Mouse (Mus musculus) gastrocnemius, postnatal 25 days (tissue): ENCODE data around the gene Ifnab. TPM values are rescaled to one million over a fixed set of nuclear protein-coding genes. Genes with fewer than 3 reads are reported as not detected.

Experiments
- DNase-seq: peaks from one replicate; pipeline ENCODE4 v3.0.0; 2022
- long read RNA-seq, 2 experiments: library from polyadenylated mRNA; stranded (forward); transcript quantifications; one replicate each; pipeline ENCODE4 v2.0.0; 2021
- total RNA-seq, 2 experiments: library from RNA; stranded (reverse); gene quantifications; 1 replicate in 1 of 2; 2 replicates in 1 of 2; pipeline ENCODE4 v1.2.3; 2021

Ifnab gene
- total RNA-seq = not detected
- long read RNA-seq, experiment 1 = 0 reads
- long read RNA-seq, experiment 2 = 0 reads

DNA sequence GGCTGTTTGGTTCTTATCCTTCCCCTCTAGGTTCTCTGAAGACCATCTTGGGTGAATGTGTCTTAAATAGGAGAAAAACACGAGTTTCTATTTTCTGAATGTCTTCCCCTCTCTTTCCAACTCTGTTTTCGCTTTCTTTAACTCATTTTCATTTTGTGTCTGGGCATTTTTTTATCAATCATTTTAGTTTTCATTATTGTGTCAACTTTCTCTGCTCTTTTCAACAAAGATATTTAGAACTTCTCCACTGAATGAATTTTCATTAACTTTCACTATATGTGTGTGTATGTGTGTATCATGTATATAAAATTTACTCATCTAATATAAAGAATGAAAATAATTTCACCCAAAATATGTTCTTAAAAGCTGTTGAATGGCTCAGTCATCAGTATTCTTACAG is at the start of gene Ifnab:
Gene Ifnab, minus strand, starts transcription at position 101 of the 400 bp plus-strand sequence.
- no peak for DNase-seq

DNA sequence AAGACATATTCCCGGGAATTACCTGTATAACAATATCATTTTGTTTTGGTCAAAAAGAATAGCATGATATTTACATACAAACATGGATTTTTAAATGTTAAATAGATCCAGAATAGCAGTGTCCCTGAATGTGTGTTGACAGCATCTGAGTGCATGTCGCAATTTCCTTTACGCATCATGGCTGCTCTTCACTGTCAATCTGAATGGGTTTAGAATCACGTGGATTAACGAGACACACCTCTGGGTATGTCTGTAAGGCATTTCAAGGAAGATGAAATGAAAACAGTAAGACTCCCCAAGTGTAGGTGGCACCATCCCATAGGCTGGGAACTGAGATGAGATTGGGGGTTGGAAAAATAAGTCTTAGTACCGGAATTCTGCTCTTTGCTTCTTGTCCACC is 47.9 kb upstream of the Ifnab start:
- no peak for DNase-seq

DNA sequence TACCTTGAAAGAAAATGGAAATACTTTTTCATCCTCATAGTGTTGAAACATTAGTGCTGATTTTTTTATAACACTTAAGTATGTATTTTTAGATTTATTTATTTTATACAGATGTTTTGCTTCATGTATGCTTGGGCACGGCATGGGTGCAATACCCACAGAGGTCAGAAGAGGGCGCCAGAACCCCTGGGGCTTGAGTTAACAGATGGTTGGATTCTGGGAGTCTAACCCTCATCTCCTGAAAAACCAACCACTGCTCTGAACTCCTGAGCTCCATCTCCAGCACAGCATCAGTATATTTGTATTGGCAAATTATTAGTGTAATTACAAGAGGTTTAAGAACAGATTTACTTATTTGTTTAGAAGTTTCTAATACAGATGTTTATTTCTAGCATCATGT is 47.3 kb upstream of the Ifnab start:
- no peak for DNase-seq

DNA sequence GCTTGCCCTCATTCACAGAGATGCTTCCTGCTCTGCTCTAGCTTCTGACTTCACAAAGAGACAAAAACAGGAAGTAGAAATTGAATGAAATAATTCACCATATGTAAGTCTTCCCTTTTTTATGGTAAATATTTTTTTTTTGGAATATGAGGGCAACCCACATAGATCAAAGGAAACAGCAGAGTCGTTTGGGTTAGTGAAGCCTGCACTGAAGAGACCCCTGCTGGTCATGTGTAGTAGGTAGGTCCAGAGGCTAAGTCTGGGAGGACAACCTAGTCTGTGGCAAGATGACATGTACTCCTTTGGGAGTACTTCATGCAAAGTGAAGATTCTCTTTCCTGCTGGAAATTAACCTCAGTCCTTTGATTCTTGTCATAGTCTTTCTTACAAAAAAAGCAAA is 36.2 kb upstream of the Ifnab start:
- DNase-seq = no peak

DNA sequence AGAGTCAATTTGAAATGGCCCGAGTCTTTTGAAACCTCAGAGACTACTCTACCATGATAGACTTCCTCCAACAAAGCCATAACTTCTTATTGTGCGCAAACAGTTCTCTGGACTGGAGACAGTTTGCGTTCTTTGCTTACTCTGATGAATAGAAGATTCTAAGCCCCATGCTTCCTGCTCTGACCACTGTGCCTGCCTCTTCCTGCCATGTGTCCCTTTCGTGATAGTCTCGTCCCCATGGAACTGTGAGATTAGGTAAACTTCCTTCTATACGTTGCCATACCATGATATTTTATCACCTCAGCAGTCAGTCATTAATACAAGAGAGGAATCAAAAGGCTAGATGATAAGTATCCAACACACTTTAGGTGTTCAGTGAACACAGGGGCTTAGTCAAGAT is 35.6 kb upstream of the Ifnab start:
- DNase-seq = no peak

DNA sequence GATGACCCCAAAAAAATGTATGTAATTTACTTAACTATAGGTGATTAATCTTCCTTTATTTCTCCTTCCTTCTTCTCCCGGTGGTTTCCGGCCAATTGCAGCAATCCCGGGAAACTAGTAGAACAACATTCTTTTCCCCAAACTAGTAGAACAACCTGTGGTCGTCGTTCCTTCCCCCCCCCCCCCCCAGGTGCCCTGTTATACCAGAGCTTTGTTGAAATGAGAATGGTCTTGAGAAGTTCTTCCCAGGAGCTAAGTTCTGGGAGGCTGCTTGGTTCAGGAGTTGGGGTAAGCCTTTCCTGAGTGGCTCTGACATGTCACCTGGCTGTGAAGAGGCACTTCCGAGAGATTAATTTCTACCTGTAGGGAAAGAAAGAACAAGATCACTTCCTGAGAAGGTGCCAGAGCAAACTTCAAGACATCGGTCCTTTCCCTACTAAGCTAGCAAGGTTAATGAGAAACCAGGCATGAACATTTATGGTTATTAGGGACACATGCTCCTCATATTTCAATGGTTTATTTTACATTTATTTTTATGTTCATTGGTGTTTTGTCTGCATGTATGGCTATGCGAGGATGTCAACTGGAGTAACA is 32.4 kb upstream of the Ifnab start:
- DNase-seq = no peak

DNA sequence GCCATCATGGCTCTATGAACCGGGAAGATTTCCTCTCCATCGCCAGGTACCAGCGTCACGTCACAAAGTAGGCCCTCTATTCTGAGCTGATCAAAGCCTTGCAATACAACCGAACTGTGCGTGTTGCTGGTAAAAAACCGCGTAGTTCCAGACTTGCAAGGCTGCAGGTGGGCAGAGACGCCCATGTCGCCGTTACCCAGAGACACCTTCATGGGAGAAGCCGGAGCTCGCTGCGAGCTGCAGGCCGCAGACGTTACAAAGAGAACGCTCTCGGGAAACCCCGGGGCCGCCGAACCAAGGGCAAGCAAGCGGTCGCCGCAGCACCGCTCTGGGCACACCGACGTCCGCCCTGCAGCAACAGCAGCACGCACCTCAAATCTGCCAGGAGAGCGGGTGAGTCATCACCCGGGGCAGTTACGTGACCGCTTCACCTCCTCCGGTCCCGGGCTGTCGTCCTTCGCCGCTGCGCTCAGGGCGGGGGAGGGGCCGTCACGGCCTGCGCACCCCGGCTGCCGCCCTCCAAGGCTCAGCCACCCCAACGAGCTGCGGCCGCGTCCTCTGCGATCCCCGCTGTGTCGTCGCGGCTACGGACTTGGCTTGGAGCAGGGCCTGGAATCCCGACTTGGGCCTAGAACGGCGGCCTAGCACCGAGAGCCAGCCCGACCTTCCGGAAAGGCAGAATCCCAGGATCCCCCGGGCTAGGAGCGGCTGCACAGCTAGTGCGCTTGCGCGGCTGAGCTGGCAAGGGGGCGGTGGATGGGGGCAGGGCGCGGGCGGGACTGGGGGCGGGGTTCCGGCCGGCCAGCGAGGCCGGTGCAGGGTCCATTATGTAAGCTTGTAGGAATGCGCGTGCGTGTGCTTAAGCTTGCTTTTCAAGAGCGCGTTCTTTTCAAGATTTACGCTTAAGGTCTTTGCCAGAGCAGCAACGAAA is 30.9 kb upstream of the Ifnab start, which contains the start of the genes Gm26566 and Klhl9:
Gene Gm26566, plus strand, starts transcription at position 15 of the 931 bp plus-strand sequence.
Gene Klhl9, minus strand, starts transcription at position 675 of the 931 bp plus-strand sequence.
- peak; percentile 95 for DNase-seq

DNA sequence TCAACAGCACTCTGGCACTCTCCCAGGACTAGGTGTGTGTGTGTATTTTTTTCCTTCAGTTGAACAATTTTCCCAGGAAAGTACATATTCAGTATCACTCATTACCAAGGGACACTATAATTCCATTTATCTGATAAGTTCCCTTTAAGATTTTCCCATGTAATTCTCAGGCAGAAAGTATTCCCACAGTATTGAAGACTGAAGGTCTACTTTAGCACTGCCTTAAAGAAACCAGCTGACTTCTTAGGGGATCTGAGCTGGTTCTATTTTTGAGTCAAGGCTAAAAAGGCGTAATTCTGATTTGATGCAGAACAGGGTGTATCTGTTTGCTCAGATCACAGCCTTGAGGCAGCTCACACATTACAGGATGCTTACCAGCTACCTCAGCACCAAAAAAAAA is 27.6 kb upstream of the Ifnab start:
- DNase-seq = no peak

DNA sequence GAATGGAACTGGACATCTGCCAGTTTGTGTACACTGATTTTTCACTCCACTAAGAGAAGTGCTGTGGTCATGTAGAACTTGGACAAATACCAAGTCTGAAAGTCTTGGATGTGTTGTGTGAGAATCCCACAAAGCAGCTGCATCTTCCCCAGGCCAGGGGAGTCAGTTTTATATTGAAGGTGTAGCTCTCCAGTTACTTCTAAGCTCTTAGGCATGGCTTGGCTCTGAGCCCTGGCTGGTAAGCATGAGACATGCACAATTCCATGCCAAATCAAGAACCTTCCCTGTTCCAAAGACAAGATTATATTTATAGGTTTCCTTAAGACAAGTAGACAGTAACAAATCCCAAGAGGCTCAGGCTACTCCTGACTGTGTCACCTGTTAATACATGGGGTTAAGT is 23.9 kb upstream of the Ifnab start:
- peak; percentile 67 for DNase-seq

DNA sequence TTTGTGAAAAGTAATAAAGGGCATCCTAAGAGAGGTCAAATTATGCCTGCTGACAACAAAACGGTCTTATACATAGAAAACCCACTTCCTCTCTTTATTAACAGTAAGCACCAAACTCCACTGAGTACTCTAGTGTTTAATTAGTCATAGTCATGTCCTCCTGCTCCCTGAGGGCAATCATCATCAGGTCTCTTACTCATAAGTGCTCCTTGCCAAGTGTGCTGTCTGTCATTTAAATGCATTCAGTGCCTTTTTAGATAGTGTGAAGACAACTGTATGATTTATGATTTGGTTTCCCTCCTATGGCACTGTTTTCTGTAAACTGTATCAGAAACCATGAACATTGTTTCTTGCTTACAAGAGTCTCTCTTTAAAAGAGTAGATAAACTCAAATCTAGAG is 23.1 kb upstream of the Ifnab start:
- DNase-seq = no peak

DNA sequence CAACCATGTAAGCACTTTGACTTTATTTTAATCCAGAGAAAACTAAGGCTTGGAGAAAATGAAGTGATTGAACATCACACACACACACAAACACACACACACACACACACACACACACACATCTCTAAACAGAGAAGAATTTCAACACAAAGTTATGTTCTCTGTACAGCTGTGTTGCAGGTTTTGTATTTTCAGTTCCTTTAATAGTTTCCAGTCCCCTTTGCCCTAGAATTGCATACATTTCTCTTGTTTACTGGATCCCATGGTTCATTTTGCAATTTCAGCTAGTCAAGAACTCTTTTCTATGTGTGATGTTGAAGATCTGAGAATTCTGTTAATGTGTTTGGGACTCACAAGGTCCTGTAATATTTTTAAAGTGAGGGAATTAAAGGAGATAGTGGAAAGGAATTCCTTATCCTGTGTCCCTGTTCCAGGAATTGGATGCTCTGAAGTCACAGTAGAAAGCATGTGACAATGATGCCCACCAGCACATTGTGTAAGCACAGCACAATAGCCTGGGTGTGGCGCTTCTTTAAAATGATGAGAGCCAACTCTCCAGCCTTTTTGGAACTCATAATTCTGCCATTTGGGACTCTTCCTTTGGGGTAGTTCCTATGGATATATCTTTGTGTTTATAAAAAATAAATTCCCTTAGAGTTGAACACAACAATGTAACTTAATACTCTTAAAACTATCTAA is 16.1 kb upstream of the Ifnab start:
- no peak for DNase-seq

DNA sequence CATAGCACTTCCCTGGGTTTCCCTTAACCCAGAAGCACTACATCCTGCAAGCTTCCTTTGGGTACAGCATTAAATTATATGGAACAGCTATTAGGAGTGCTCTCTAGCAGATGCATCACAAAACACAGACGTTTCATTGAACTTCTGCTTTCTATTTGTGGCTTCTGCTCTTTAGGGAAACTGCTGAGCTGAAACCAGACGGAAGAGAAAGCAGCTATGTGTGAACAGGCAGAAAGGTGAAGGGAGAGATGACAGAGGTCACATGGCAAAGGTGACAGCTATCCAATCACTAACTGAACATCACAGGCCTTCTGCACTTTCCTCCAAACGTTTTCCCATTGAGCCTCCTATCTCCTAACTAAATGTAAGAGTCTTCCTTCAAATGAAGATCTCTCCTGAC is 14.8 kb upstream of the Ifnab start:
- no peak for DNase-seq

DNA sequence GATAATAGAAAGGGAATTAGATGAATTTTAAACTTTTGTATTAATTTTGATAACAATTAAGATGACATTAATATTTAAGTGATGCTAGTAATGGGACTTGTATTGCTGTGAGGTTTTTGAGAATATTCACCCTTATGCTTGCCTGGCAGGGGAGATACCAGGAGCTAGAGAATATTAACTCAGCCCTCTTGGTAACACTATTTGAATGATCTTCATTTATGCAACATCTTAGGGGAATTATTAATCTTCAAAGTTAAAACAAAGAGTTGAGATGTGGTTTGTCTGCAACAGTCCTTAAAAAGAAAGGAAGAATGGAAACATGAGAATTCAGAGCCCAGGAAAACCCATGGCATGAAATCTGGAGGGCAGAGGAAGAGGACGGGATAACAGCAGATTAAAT is 8.1 kb upstream of the Ifnab start:
- no peak for DNase-seq

DNA sequence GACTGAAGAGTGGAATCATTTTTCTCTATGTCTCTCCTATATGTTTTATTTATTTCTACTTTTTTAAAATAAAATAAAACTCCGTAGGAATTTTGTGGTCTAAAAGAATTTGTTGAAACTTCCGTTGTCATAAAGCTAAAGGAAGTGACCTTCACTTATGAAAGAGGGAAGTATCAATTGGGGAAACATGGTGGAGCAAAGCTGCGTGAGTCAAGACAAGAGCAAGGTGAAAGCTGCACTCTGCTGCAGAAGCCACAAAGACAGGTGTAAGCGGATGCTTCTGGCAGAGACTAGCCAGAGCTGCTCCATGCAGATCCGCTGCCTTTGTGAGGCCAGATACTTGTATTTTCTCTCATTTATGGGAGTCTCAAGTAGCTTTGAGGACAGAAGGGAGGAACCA is 7.6 kb upstream of the Ifnab start:
- no peak for DNase-seq

DNA sequence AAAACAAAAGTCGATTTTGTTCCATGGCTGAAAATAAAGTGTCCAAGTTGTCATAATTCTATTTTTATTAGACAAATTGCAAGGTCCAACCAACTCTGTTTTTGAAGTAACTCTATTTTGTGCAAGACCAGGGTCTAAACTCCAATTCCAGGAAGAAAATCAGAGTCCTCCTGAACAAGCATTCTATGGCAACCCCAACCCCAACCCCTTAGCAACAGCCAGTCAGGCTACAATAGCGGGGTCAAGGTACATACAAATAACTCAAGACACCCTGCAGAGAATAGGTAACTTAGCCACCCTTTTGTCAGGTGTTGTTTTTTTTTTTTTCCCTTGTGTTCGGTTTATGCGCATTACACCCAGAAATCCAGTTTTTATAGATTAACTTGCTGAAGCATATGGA is 6.6 kb upstream of the Ifnab start:
- no peak for DNase-seq

DNA sequence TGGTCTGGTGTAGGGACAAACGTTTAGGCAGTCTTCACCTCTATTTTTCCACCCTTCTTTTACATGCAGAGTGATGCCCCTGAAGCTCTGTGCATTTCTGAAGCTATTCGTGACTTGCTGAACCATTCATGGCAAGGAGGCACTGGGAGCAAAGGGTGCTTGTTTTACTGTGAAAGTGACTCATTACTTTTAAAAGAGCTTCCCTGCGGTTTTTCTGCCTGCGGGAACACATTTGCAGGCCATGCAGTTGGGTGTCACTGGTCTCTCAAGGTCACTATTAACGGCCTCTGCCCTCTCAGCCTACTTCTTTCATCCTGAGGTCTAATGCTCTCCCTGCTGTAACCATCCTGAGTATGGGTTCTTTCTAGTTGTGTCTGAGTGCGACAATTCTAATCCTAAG is 5.9 kb upstream of the Ifnab start:
- no peak for DNase-seq

DNA sequence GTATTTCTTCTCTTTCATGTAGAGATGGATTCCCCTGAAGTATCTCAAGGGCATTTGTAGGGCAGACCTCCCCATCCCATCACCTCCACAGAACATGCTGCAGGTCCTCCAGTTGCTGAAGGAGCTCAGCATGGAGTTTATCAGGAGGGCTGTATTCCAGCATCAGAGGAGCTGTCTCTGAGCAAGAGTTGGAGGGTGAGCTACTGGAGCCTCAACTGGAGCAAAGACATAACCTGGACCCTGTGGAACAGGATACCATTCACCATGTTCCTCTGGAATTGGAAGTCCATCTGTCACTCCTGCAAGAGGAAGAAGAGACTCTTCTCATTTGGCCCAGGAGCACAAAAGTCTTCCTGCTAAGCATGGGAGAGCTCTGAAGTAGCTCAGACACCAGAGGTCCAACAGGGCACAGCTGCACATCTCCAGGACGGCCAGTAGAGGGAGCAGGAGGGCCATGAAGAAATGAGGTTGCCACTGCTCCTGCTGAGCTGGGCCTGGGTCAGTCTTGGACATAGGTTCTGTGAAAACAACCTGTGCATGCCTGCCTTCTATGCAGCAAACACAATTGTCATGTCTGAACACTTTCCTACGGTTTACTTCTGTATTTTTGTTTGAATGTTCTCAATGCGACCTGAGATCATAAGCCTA is 5.2 kb upstream of the Ifnab start:
- DNase-seq = peak; percentile 43

DNA sequence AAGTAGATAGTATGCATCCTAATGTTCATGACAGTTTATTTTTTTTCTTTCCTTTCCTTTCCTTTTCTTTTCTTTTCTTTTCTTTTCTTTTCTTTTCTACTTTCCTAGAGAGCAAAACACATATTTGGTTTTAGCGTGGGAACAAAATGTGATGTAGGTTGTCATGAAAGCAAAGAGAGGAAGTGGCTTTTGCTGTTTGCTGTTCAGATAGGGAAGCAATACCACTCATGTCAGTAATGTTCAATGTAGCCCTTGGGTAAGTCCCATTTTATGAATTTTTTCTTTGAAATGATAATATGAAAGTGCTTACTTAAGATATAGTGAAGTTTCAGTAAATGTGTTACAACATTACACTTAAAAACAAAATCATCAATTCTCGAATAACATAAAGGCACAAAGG is 2.2 kb upstream of the Ifnab start:
- no peak for DNase-seq

DNA sequence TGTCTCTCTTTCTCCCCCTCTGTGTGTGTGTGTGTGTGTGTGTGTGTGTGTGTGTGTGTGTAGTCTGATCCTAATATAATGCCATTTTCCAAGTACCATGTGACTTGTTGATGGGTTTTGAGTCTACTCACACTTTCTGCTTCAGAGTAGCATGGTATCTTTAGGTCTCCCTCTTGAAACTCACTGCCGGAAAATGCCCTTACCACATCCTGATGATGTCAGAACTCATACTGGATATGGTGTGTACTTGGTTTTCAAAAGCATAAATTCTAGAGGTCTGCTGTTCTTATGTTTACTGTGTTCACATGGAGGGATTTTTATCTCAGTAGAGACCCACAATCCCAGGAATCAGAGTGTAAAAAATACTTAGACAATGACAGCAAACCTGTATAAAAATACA is 1.4 kb upstream of the Ifnab start:
- no peak for DNase-seq

DNA sequence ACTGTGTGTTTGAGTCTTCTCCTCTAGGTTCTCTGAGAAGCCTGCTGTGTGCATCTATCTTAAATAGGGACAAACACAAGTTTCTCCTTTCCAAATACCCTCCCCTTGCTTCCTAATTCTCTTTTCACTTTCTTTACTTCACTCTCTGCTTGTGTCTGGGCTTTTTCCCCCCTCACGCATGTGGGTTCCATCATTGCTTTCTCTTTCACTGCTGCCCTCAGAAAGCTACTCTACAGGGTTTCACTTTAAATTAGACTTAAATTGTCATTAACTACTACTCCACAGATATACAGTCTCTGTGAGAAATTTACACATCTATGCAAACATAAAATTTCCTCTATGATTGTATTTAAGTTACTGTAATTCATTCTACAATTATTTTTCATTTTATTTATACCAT is 7.3 kb downstream of the Ifnab start, which contains the start of gene Ifna2:
Gene Ifna2, minus strand, starts transcription at position 101 of the 400 bp plus-strand sequence.
- no peak for DNase-seq

DNA sequence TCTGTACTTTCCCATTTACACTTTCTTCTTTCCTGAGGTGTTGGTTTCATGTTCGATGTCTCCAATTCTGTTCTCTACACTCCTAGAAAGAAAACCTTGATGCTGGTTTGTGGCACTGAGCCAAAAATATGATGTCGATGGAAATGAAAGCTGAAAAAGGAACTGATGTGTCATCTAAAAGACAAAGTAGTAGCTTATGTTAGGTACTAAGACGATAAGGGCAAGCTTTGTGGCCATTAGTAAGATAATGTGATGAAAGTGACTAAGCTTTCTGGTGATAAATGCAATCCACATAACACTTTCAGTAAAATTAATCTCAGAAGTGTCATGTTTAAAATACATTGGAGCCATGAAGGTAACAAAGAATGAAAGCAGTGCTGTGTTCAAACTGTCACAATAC is 9.8 kb downstream of the Ifnab start:
- DNase-seq = no peak

DNA sequence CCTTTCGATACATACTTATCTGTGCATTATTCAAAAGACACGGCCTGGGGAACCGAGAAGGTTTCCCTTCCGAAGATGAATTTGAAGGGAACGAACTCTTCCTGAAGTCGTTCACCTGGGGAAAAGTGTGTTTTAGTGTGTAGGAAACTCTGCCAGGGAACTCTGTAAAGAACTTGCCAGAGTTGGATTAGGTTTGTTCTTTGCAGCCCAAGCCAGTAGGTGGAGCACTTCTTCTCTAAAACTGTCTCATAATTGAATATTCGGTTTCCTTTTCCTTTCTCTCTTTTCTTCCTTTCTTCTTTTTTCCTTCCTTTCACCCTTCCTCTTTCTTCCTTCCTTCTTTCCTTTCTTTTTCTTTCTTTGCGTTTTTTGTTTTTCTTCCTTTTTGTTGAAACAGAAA is 10.8 kb downstream of the Ifnab start:
- no peak for DNase-seq
